Mouse (Mus musculus) leukemia stem cell, adult 10-12 weeks (primary cell): ENCODE data around the gene Aacs. TPM values are rescaled to one million over a fixed set of nuclear protein-coding genes. Genes with fewer than 3 reads are reported as not detected.

Source experiments
- polyA plus RNA-seq: library from polyadenylated mRNA; stranded (reverse); fragments of >175 nt; gene quantifications from 2 replicates; pipeline ENCODE4 v1.2.3, GENCODE M21; 2012; ENCODE audit warnings: low replicate concordance

Aacs gene
- polyA plus RNA-seq: 11.7 and 12.2 TPM in 2 replicates

DNA sequence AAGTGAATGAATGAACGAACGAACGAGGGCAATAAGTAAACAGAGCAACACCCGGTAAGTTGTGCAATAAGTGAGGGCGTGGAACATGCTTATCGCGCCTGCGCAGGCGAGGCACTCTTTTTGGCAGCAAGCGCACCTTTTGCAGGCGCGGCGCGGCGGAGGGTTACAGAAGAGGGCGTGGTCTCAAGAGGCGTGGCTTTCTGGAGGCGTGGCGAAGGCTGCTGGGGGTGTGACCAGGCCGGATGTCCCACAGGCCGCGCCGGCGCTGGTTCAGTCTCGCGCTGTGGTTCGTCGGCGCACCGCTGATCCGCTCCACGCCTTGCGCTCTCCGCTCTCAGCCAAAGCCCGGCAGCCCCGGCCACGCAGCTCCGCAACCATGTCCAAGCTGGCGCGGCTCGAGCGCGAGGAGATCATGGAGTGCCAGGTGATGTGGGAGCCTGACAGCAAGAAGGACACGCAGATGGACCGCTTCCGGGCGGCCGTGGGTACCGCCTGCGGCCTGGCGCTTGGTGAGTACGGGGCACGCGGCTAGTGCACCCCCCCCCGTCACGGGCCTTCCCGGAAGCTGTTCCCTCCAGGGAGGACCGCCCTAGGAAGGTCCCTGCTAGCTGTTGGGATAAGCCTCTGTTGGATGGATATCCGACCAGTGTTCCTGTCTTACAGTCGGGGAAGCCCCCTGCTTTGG is at the start of gene Aacs:
TSS of gene Aacs (plus strand) at position 214 of the 685 bp plus-strand sequence.

DNA sequence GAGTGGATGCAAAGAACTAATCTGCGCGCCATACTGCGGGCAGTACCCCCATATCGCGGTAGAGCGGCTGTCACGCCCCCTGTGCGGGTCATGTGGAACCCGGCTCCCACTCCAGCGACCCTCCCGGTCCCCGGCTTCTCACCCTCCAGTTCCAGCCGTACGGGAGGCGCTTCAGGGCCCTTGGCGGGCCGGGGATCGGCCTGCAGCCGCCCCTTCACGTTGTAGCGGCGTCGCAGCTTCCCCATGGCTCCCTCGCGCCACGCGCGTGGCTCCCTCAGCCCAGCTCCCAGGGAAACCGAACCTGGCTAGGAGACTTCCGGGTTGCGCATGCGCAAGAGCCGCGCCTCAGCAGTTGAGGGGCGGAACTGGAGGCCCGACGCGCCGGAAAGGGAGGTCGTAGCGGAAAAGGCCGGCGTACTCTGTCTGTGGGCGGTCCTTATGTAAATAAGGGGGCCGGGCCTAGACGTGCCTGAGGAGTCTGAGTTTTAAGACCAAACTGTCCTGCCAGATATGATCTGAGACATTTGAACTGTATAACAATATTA is 41.7 kb upstream of the Aacs start, which contains the start of gene Dhx37:
TSS of gene Dhx37 (minus strand) at position 329 of the 545 bp plus-strand sequence.

DNA sequence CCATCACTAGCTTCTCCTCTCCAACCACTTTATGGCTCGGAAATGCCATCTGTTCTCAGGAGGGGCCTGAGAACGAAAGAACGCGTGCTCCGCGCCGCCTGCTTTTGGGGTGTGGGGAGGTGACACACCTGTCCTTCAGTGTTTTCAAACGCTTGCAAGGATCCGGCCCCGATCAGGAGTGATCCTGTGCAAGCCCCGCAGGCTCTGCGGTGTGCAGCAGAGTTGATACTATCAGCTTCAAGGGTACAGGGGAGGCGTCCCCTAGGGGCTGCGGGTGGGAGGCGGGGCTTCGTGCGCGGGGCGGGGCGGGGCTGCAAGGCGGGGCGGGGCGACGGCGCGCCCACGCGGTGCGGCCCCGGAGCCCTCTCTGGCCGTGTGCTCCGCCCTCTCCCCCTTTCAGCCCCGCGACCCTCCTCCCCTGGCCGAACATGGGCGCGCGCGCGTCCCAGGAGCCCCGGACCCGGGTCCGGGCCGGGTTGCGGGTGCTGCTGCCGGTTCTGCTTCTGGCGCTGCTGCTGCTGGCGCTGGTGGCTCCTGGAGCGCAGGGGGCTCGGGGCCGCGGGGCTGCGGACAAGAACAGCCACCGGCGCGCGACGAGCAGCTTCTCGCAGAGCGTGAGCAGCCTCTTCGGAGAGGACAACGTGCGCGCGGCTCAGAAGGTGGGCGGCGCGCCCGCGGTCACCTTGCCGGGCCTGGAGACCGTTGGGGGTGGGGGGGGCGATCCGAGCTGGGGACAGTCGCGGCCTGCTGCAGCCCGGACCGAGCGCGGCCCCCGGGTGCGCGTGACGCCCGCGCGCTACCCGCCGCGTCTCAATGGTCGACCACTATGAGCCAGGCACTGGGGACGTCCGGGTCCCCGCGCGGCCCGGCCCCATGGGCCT is 34.1 kb upstream of the Aacs start, which contains the start of gene Bri3bp:
TSS of gene Bri3bp (plus strand) at position 335 of the 881 bp plus-strand sequence.

DNA sequence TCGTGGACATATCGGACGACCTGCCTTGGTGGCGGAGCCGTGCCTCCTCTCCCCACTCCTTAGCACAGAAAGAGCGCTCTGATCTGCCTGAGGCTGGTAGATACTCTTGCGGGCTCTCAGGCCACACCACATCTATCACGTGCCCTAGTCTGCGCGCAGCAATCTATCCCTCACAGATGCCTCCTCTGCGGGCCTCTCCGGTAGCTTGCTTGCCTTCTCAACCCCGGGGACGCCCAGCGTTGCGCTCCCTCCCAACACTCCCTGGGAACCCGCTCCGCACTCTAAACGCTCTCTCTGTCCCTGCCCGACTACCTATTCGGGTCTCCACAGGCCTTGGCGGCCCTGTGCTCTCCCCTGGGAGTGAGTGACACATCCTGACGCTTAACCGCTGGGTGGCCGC is 56.0 kb downstream of the Aacs start, which contains the start of gene Tmem132b:
TSS of gene Tmem132b (plus strand) at position 141 of the 400 bp plus-strand sequence.

Other genes starting within 250 kb of the Aacs start
- 42.3 and 99.0 TPM in 2 replicates for gene Scarb1, start 134.7 kb upstream of the Aacs start, polyA plus RNA-seq
- gene Gm10382, start 86.5 kb upstream of the Aacs start, polyA plus RNA-seq: 0.28 and 0.48 TPM in 2 replicates
- gene Ubc, start 85.6 kb upstream of the Aacs start, polyA plus RNA-seq: 47.9 and 121 TPM in 2 replicates
- 42.3 and 139 TPM in 2 replicates for gene Dhx37, start 41.7 kb upstream of the Aacs start, polyA plus RNA-seq
- 25.4 and 28.0 TPM in 2 replicates for gene Bri3bp, start 34.2 kb upstream of the Aacs start, polyA plus RNA-seq
- gene Tmem132b, start 56.0 kb downstream of the Aacs start, polyA plus RNA-seq: not detected in 2 replicates